Mouse (Mus musculus) limb, embryonic 13.5 days (tissue): Measurements from ENCODE around the gene Gm10320. TPM values are rescaled to one million over a fixed set of nuclear protein-coding genes. Genes with fewer than 3 reads are reported as not detected.

Experiments used
- ATAC-seq: fragments of 200-750 bp; cut with Nextera tagmentation; 2 replicates; pipeline ENCODE4 v1.8.0; 2017; ENCODE audit warnings: low read depth, moderate number of reproducible peaks, moderate TSS enrichment; ENCODE audit not compliant: low FRiP score
- H3K27ac ChIP-seq: fragments of 300-500 bp; sonication (generic); 2 replicates; pipeline ENCODE4 v1.5.1; 2015; ENCODE audit warnings: inconsistent platforms, mild to moderate bottlenecking, moderate library complexity
- H3K27me3 ChIP-seq: fragments of 300-500 bp; sonication (generic); 2 replicates; pipeline ENCODE4 v1.6.1; 2015; ENCODE audit warnings: mild to moderate bottlenecking, inconsistent platforms
- H3K36me3 ChIP-seq: fragments of 300-500 bp; sonication (generic); 2 replicates; pipeline ENCODE4 v1.6.1; 2015; ENCODE audit warnings: inconsistent platforms, mild to moderate bottlenecking, moderate library complexity
- H3K4me1 ChIP-seq: fragments of 300-500 bp; sonication (generic); 2 replicates; pipeline ENCODE4 v1.6.1; 2015; ENCODE audit warnings: inconsistent platforms
- H3K4me2 ChIP-seq: fragments of 300-500 bp; sonication (generic); replicated peaks from 2 replicates; pipeline ENCODE4 v1.6.1; 2015; ENCODE audit warnings: inconsistent platforms, mild to moderate bottlenecking, moderate library complexity
- H3K4me3 ChIP-seq: fragments of 300-500 bp; sonication (generic); 2 replicates; pipeline ENCODE4 v1.5.1; 2015; ENCODE audit warnings: moderate library complexity, mild to moderate bottlenecking, inconsistent platforms
- H3K9ac ChIP-seq: fragments of 300-500 bp; sonication (generic); 2 replicates; pipeline ENCODE4 v1.6.1; 2015; ENCODE audit warnings: mild to moderate bottlenecking, inconsistent platforms
- H3K9me3 ChIP-seq: fragments of 300-500 bp; sonication (generic); 2 replicates; pipeline ENCODE4 v1.6.1; 2016; ENCODE audit warnings: inconsistent platforms
- WGBS: fragments of 180-500 bp; shearing (Covaris S2); methylation state at CpG from one replicate; pipeline ENCODE4 v1.1.7; 2015; 5-methylcytosine and 5-hydroxymethylcytosine counted together
- polyA plus RNA-seq: library from polyadenylated mRNA; unstranded; fragments of >200 nt; fragmentation: Nextera tagmentation; extraction: Ambion mirVana; gene quantifications from 2 replicates; pipeline ENCODE4 v1.2.1, GENCODE M21; 2015

The Gm10320 gene
- polyA plus RNA-seq, 1 experiment from 2014 or later = 3.4 TPM

DNA sequence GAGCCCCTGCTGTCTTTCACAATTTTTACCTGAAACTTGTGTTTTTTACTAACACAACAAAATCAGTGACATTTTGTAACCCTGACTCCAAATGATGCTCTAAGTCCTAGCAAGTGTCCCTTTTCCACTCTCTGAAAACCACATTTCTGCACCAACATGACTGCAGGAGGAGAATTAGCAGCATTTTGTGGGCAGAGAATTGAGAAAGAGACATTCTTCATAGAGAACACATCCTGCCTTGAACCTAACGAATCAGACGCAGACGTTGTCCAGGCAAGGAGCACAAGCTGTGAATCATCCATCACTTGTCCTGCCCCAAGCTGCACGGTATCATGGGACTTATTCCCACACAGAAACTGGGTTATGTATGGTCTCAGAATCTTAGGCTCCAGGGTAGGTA, 38.7 kb downstream of the Gm10320 start:
- H3K27ac ChIP-seq = no peak overlapping the region
- H3K27me3 ChIP-seq = no peaks in the 10 kb centered on the region
- H3K4me2 ChIP-seq = no peak overlapping the region
- H3K4me3 ChIP-seq = no peak overlapping the region
- no peak overlapping the region for H3K9ac ChIP-seq
- no peaks in the 10 kb centered on the region for H3K36me3 ChIP-seq
- 59% methylated on average over 4 of the region's 4 CpGs for WGBS
- H3K4me1 ChIP-seq = peaks cover 3% of the 10 kb centered on the region; the same call in 1 of the 2 replicates
- H3K9me3 ChIP-seq = peaks cover 8% of the 10 kb centered on the region
- ATAC-seq = no peak

- Histone ChIP-seq H3K4me3 (no peak overlapping the region), H3K27me3 (0 out of 2 replicates have a peak, but pooled peaks cover 2% of the 10 kb centered on the region), H3K36me3 (no peaks in the 10 kb centered on the region), H3K9ac (no peak overlapping the region), H3K4me2 (no peak overlapping the region), H3K4me1 (0 out of 2 replicates have a peak, but pooled peaks cover 3% of the 10 kb centered on the region), H3K27ac (no peak overlapping the region), H3K9me3 (peaks cover 8% of the 10 kb centered on the region)
- no peak for ATAC-seq
Observed at GRCm38 (mm10) chr13:98448696-98449095, 43.1 kb downstream of the Gm10320 start.

GRCm38 (mm10) chr13:98447741-98448140, 44.1 kb downstream of the Gm10320 start:
- Histone ChIP-seq H3K27ac (no peak overlapping the region), H3K9me3 (peaks cover 8% of the 10 kb centered on the region), H3K36me3 (no peaks in the 10 kb centered on the region), H3K4me1 (no peaks in the 10 kb centered on the region), H3K4me3 (no peak overlapping the region), H3K9ac (no peak overlapping the region), H3K4me2 (no peak overlapping the region), H3K27me3 (0 out of 2 replicates have a peak, but pooled peaks cover 2% of the 10 kb centered on the region)
- no peak for ATAC-seq
- 80% methylated on average over 6 of the region's 6 CpGs for WGBS

GRCm38 (mm10) chr13:98445391-98446125, 46.2 kb downstream of the Gm10320 start:
- no peak overlapping the region for H3K9ac ChIP-seq
- WGBS = 88% methylated on average over 7 of the region's 7 CpGs
- H3K9me3 ChIP-seq = 0 out of 2 replicates have a peak, but pooled peaks cover 3% of the 10 kb centered on the region

DNA sequence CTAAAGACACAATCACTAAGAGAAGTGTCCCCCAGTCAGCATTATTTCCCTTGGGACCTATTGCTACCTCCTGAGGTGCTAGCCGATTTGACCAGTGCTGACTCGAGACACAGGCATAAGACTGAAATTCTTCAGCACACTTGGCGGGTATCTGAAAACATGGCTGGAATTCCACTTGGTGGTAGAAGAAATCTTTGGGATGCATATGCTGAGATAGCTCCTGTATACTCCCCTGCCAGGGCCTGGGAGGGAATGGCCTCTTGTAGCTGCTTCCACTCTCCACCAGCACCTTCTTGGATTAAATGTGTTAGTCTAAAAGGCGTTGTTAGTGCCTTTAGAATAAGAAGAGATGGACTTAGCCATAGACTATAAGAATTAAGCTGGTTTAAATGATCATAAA, 50.8 kb downstream of the Gm10320 start:
- no peak for ATAC-seq
- H3K36me3 ChIP-seq = no peaks in the 10 kb centered on the region
- no peak overlapping the region for H3K4me3 ChIP-seq
- H3K27ac ChIP-seq = no peak overlapping the region
- 0 out of 2 replicates have a peak, but pooled peaks cover 3% of the 10 kb centered on the region for H3K9me3 ChIP-seq
- peak overlapping the region; percentile 23; the same call in 1 of the 2 replicates for H3K4me2 ChIP-seq
- peaks cover 9% of the 10 kb centered on the region for H3K27me3 ChIP-seq
- peaks cover 12% of the 10 kb centered on the region for H3K4me1 ChIP-seq
- H3K9ac ChIP-seq = no peak overlapping the region
- 79% methylated on average over 4 of the region's 4 CpGs for WGBS

More at GRCm38 (mm10) chr13:98445391-98446125, 46.2 kb downstream of the Gm10320 start:
- Histone ChIP-seq H3K27ac (no peak overlapping the region), H3K4me3 (no peak overlapping the region), H3K36me3 (no peaks in the 10 kb centered on the region), H3K27me3 (0 out of 2 replicates have a peak, but pooled peaks cover 2% of the 10 kb centered on the region), H3K4me2 (no peak overlapping the region), H3K4me1 (no peaks in the 10 kb centered on the region)
- ATAC-seq = no peak

DNA sequence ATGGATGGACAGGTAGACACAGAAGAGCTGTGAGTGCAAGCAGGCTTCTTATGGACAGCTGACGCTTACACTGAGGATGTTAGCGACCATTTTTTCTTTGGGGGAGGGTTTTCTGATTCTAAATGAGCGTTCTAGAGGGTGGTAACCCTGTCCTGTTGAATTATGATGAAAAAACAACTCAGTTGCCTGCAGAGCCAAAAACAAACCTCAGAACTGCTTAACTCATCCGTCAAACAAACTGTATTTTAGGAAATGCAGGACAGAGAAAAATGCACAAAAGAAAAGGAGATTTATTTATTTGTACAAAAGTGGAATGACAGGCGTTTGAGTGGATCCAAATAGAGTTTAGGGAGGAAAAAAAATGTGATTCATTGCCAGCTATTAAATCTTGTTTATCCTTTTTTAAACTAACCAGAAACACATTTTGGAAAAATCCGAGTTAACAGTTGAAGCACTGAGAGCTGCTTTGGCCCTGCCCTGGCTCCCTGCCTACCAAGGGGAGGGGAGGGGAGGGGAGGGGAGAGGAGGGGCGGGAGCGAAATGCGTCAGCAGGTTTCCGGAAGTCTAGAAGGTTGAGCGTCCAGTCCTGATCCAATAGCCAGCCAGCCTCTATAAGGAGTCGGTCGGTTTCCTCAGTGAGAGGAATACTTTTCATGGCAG, 51.4 kb downstream of the Gm10320 start:
- H3K36me3 ChIP-seq = no peaks in the 10 kb centered on the region
- no peak overlapping the region for H3K9ac ChIP-seq
- no peak overlapping the region for H3K4me3 ChIP-seq
- peaks cover 9% of the 10 kb centered on the region for H3K27me3 ChIP-seq
- H3K27ac ChIP-seq = no peak overlapping the region
- H3K4me1 ChIP-seq = peaks cover 12% of the 10 kb centered on the region
- H3K4me2 ChIP-seq = peak overlapping the region; percentile 23; the same call in 1 of the 2 replicates
- ATAC-seq = peak; percentile 62; the same call in 1 of the 2 replicates
- WGBS = 36% methylated on average over 13 of the region's 13 CpGs
- 0 out of 2 replicates have a peak, but pooled peaks cover 3% of the 10 kb centered on the region for H3K9me3 ChIP-seq

Other genes starting within 250 kb of the Gm10320 start
- 32.9 and 33.8 TPM in 2 replicates for gene Utp15, start 229.0 kb downstream of the Gm10320 start, polyA plus RNA-seq
- 22.0 and 22.3 TPM in 2 replicates for gene Ankra2, start 228.9 kb downstream of the Gm10320 start, polyA plus RNA-seq
- gene Gm21976, start 212.1 kb downstream of the Gm10320 start, polyA plus RNA-seq = not detected in 2 replicates
- gene Btf3, start 175.0 kb downstream of the Gm10320 start, polyA plus RNA-seq = 728 and 732 TPM in 2 replicates
- 0.19 TPM in 2 replicates for gene Foxd1, start 137.8 kb downstream of the Gm10320 start, polyA plus RNA-seq
- gene Tmem174, start 145.4 kb upstream of the Gm10320 start, polyA plus RNA-seq = not detected in 2 replicates
- gene Tmem171, start 202.8 kb upstream of the Gm10320 start, polyA plus RNA-seq = 0.34 TPM in 1 of 2 replicates, not detected in the other